Comparison of ENCODE assay signal across 8 mouse cellular contexts in genomic region chr2:26482824-26483223, GRCm38 (mm10). TPM values are rescaled to one million over a fixed set of nuclear protein-coding genes. Genes with fewer than 3 reads are reported as not detected.
DNase-seq lines count a peak whose midpoint lies in the region; ATAC-seq lines count a peak whose summit lies in the region.
"Had no signal": no experiment of that assay in that cellular context is flagged by ENCODE, and none has a peak within 500 bp of the region (broad histone marks: within the 10 kb centered on the region; RNA-seq: fewer than 3 reads in every experiment).

No protein-coding gene starts in this region.

- WGBS in kidney, embryonic 14.5 days, result 91% methylated on average over 3 of the region's 3 CpGs
- WGBS in forebrain, embryonic 14.5 days, result 92% methylated on average over 3 of the region's 3 CpGs
- WGBS in intestine, embryonic 14.5 days, result 78% methylated on average over 3 of the region's 3 CpGs
- WGBS in midbrain, embryonic 16.5 days, result 95% methylated on average over 3 of the region's 3 CpGs

- peaks cover 63% of the 10 kb centered on the region for H3K36me3 ChIP-seq in kidney, embryonic 14.5 days (ENCODE audit: control insufficient read depth, insufficient read depth, low read length)
- peaks cover 70% of the 10 kb centered on the region for H3K36me3 ChIP-seq in forebrain, embryonic 14.5 days (ENCODE audit: control insufficient read depth, insufficient read depth, low read length)
- peaks cover 55% of the 10 kb centered on the region for H3K36me3 ChIP-seq in intestine, embryonic 14.5 days (ENCODE audit: control insufficient read depth, insufficient read depth, low read length)
- H3K36me3 ChIP-seq in midbrain, embryonic 16.5 days (ENCODE audit: control insufficient read depth, insufficient read depth, low read length), result no peaks in the 10 kb centered on the region
- H3K36me3 ChIP-seq: G1E had no signal

- no peak overlapping the region for H3K4me3 ChIP-seq in kidney, embryonic 14.5 days (ENCODE audit: low read length)
- H3K4me3 ChIP-seq in forebrain, embryonic 14.5 days (ENCODE audit: low read depth, low read length), result no peak overlapping the region
- no peak overlapping the region for H3K4me3 ChIP-seq in intestine, embryonic 14.5 days (ENCODE audit: low read depth, low read length)
- no peak overlapping the region for H3K4me3 ChIP-seq in midbrain, embryonic 16.5 days (ENCODE audit: low read depth, low read length)

- H3K9me3 ChIP-seq in kidney, embryonic 14.5 days (ENCODE audit: control insufficient read depth, low read length), result no peaks in the 10 kb centered on the region
- no peaks in the 10 kb centered on the region for H3K9me3 ChIP-seq in forebrain, embryonic 14.5 days (replicated peaks; ENCODE audit: control insufficient read depth, low read length)
- no peaks in the 10 kb centered on the region for H3K9me3 ChIP-seq in intestine, embryonic 14.5 days (ENCODE audit: control insufficient read depth, low read length)
- no peaks in the 10 kb centered on the region for H3K9me3 ChIP-seq in midbrain, embryonic 16.5 days (replicated peaks; ENCODE audit: control insufficient read depth, low read length, poor library complexity, severe bottlenecking)
- H3K9me3 ChIP-seq: G1E had no signal

- peak overlapping the region; percentile 87 for H3K27ac ChIP-seq in kidney, embryonic 14.5 days (ENCODE audit: low read depth, low read length)
- peak overlapping the region; percentile 6; the same call in 1 of the 2 replicates for H3K27ac ChIP-seq in forebrain, embryonic 14.5 days (ENCODE audit: low read depth, low read length)
- H3K27ac ChIP-seq in intestine, embryonic 14.5 days (ENCODE audit: low read depth), result peak overlapping the region; percentile 68
- peak overlapping the region; percentile 52; the same call in 1 of the 2 replicates for H3K27ac ChIP-seq in midbrain, embryonic 16.5 days (ENCODE audit: low read length)

- peaks cover 65% of the 10 kb centered on the region for H3K4me1 ChIP-seq in kidney, embryonic 14.5 days (ENCODE audit: control insufficient read depth, insufficient read depth, low read length)
- peaks cover 46% of the 10 kb centered on the region for H3K4me1 ChIP-seq in forebrain, embryonic 14.5 days (ENCODE audit: control insufficient read depth, insufficient read depth, low read length)
- H3K4me1 ChIP-seq in intestine, embryonic 14.5 days (replicated peaks; ENCODE audit: control insufficient read depth, insufficient read depth, low read length), result peaks cover 35% of the 10 kb centered on the region
- H3K4me1 ChIP-seq in midbrain, embryonic 16.5 days (ENCODE audit: control insufficient read depth, insufficient read depth, low read length), result peaks cover 40% of the 10 kb centered on the region

- H3K27me3 ChIP-seq in kidney, embryonic 14.5 days (ENCODE audit: control insufficient read depth, insufficient read depth, low read length), result no peaks in the 10 kb centered on the region
- no peaks in the 10 kb centered on the region for H3K27me3 ChIP-seq in forebrain, embryonic 14.5 days (replicated peaks; ENCODE audit: control insufficient read depth, insufficient read depth, low read length)
- H3K27me3 ChIP-seq in intestine, embryonic 14.5 days (replicated peaks; ENCODE audit: control insufficient read depth, insufficient read depth, low read length), result no peaks in the 10 kb centered on the region
- no peaks in the 10 kb centered on the region for H3K27me3 ChIP-seq in midbrain, embryonic 16.5 days (ENCODE audit: control insufficient read depth, insufficient read depth, low read depth, low read length)

- H3K9ac ChIP-seq in kidney, embryonic 14.5 days (ENCODE audit: low read depth, low read length), result no peak overlapping the region
- no peak overlapping the region for H3K9ac ChIP-seq in forebrain, embryonic 14.5 days (ENCODE audit: low read length)
- no peak overlapping the region for H3K9ac ChIP-seq in intestine, embryonic 14.5 days (ENCODE audit: low read length)
- H3K9ac ChIP-seq in midbrain, embryonic 16.5 days (ENCODE audit: low read depth, low read length), result 0 out of 2 replicates have a peak overlapping the region, but pooled peaks have one; percentile 1

- DNase-seq in kidney, postnatal 4 days, result no peak
- no peak for DNase-seq in forebrain, embryonic 14.5 days (ENCODE audit: low spot score)
- DNase-seq in intestine, embryonic 14.5 days (ENCODE audit: low spot score), result no peak
- no peak for DNase-seq in adrenal gland, adult (ENCODE audit: inconsistent age in 2 of 2, low spot score in 1 of 2)
- DNase-seq in T-cell, adult 2 months (ENCODE audit: low spot score), result no peak

- no peak for ATAC-seq in kidney, embryonic 14.5 days (ENCODE audit: low FRiP score, low TSS enrichment)
- no peak for ATAC-seq in forebrain, embryonic 14.5 days
- ATAC-seq in intestine, embryonic 14.5 days (replicated peaks; ENCODE audit: low FRiP score, low TSS enrichment, low read depth), result no peak
- no peak for ATAC-seq in midbrain, embryonic 16.5 days

- H3K4me2 ChIP-seq in kidney, embryonic 14.5 days (replicated peaks; ENCODE audit: low read depth, low read length), result no peak overlapping the region
- no peak overlapping the region for H3K4me2 ChIP-seq in forebrain, embryonic 14.5 days (ENCODE audit: low read length)
- no peak overlapping the region for H3K4me2 ChIP-seq in intestine, embryonic 14.5 days (ENCODE audit: low read length)
- H3K4me2 ChIP-seq in midbrain, embryonic 16.5 days (ENCODE audit: low read length), result no peak overlapping the region

RNA-seq across cellular contexts. Expression of gene Notch1, which starts 33.6 kb away (rescaled TPM):
- polyA plus RNA-seq in kidney, embryonic 14.5 days (2014; fragmentation: Nextera tagmentation; extraction: Ambion mirVana), result 33.4 and 45.1 TPM in 2 replicates
- 30.3 and 32.3 TPM in 2 replicates for polyA plus RNA-seq in forebrain, embryonic 14.5 days (2014; fragmentation: Nextera tagmentation; extraction: Ambion mirVana)
- polyA plus RNA-seq in intestine, embryonic 14.5 days (2014; fragmentation: Nextera tagmentation; extraction: Ambion mirVana), result 21.6 and 24.3 TPM in 2 replicates
- 10.7 and 11.4 TPM in 2 replicates for polyA plus RNA-seq in midbrain, embryonic 16.5 days (2015; fragmentation: Nextera tagmentation; extraction: Ambion mirVana)

RNA-seq across cellular contexts. Expression of gene Sec16a, which starts 37.8 kb away (rescaled TPM):
- polyA plus RNA-seq in kidney, embryonic 14.5 days (2014; fragmentation: Nextera tagmentation; extraction: Ambion mirVana), result 18.9 and 43.9 TPM in 2 replicates
- polyA plus RNA-seq in forebrain, embryonic 14.5 days (2014; fragmentation: Nextera tagmentation; extraction: Ambion mirVana), result 23.4 and 24.6 TPM in 2 replicates
- 33.7 and 39.8 TPM in 2 replicates for polyA plus RNA-seq in intestine, embryonic 14.5 days (2014; fragmentation: Nextera tagmentation; extraction: Ambion mirVana)
- 18.7 and 20.4 TPM in 2 replicates for polyA plus RNA-seq in midbrain, embryonic 16.5 days (2015; fragmentation: Nextera tagmentation; extraction: Ambion mirVana)

Comparison
In these comparisons a context has a peak if more than half of its experiments do, and no peak if none do; other contexts are left out.
1. H3K27ac ChIP-seq: peak in every context shown above with its lines; median percentile 87 in kidney, embryonic 14.5 days; 68 in intestine, embryonic 14.5 days; 52 in midbrain, embryonic 16.5 days; 6 in forebrain, embryonic 14.5 days.